Mouse (Mus musculus) kidney, postnatal 4 days (tissue): ENCODE results near the gene Macrod2.

Experiments used
- DNase-seq, 2 experiments: peaks; one replicate each; pipeline ENCODE4 v3.0.0; 2021; ENCODE audit warnings: mixed read lengths in 2 of 2

Gene Macrod2

DNA sequence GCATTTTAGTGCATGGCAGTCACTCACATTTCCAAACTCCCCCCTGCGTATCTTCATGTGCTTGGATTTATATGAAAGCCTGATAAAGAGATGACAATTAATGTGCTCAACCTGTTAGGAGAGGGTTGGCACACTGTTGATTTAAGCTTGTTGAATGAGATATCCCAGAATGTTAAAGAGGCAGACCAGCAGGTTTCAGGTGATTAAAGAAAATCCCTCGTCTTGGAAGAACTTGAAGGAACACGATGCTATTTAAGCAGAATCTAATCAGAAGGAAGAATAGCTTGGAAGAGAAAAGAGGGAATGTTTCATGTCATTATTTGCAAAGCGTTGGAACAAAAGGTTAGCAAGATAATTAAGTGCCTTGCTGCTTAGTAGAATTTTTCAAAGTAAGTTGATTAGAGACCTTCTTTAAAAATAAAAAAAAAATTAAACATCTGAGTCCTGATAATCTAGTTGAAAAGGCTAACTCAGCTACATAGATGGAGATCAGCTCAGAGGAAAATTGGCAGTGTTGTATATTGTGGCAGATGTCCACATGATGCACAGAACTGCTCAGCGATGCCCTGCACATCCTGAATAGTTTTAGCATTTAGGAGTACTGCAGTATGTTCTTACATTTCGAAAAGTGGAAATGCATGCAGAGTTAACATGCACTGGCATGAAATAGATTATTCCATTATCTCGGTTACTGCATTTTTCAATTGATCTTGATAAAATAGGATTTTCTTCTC lies 518.7 kb downstream of the Macrod2 start:
- no peak for DNase-seq

DNA sequence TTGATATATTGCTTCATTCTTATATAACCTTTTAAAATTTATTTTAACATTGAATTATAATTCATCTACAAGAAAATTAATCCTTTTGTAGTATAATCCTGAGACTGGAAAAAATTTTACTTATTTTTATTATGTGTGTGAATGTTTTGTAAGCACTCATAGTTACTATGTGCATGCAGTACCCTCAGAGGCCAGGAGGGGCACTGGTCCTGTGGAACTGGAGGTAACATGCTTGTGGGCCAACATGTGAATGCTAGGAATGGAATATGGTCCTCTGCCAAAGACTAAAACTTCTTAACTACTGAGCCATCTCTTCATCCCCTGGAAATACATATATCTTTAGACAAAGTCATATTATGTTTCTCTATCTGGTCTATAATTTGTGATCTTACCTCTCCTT lies 531.8 kb downstream of the Macrod2 start:
- peak; percentile 8 to 14 for DNase-seq

DNA sequence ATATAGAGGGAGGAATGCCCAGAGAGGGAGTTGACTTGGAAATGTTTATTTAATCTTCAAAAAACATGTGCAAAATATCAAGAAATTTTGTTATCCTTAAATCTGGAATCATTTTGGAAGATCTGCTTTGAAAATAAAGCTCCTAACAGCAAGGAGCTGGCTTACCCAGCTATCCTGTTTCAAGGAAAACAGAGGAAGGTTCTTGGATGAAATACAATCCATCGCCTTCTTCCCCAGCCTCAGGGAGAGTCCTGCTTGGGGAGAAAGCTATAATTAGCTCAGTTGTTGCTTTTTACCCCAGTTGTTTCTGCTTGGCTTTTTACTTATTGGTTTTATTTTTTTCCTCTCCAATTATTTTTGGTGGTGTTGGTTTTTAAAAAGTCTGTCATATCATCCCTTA lies 539.4 kb downstream of the Macrod2 start:
- no peak for DNase-seq

DNA sequence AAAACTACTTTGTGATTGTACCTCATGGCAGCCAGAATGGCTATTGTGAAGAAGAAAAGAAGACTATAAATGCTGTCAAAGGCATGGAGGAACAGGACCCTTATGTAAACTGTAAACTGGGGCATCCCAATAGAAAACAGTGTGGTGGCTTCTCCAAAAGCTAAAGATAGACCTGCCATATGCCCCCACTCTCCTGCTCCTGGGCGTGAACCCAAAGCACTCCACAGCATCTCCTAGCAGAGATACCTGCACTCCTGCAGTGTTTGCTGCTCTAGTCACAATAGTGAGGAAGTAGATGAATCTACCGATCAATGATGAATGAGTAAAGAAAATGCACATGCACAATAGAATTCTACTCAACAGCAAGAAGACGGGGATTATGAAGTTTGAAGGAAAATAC lies 554.4 kb downstream of the Macrod2 start:
- DNase-seq: no peak

DNA sequence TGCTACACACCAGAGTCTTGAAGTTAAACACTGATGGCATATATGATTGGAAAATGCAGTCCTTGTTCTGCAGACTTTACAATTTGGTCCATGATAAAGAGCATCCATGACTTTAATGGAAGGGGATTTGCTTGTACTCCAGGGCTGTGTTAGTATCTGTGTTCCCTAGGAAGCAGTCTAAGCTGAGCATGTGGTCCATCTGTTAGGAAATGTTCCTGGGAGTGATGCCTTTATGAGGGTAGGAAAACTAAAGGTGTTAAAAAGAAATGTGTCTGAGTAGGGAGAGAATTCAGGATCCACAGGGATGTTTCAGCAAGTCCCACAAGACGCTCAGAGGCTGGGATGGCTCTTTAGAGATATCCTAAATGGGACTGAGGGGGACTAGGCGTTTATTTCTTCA lies 564.1 kb downstream of the Macrod2 start:
- no peak for DNase-seq

DNA sequence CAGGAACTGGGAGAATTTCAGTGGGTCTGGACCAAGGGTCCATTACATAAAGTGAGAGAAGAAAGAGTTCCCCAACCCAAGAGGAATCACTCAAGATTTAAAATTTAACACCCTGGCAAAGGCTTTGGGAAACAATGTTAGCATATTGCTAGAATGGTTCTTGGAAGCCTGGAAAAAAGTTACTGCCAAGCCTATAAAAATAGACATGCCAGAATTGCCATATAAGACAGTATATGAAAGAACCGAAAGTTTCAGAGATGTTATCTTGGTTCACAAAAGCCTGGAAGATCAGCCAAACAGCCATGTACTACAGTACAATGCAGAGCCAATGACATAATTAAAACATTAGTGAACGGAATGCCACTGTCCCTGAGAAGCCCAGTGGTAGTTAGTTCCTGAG lies 575.1 kb downstream of the Macrod2 start:
- DNase-seq: no peak

DNA sequence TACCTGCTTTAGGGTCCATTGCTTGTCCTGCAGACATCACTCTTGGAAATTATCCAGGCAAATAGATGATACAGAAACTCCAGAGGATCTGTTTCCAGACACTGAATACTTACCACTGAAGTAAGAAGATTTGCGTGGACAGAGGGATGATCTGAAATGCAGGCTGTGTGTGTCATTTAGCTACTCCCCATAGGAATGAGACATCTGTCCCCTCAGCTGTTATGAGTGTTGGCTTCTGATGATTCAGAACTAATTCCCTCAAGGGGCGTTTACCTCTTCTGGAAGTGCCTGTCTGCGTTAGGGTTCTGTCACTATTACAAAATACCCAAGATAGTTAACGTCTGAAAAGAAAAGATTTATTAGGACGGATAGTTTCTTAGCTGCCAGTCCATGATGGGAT lies 576.7 kb downstream of the Macrod2 start:
- no peak for DNase-seq

DNA sequence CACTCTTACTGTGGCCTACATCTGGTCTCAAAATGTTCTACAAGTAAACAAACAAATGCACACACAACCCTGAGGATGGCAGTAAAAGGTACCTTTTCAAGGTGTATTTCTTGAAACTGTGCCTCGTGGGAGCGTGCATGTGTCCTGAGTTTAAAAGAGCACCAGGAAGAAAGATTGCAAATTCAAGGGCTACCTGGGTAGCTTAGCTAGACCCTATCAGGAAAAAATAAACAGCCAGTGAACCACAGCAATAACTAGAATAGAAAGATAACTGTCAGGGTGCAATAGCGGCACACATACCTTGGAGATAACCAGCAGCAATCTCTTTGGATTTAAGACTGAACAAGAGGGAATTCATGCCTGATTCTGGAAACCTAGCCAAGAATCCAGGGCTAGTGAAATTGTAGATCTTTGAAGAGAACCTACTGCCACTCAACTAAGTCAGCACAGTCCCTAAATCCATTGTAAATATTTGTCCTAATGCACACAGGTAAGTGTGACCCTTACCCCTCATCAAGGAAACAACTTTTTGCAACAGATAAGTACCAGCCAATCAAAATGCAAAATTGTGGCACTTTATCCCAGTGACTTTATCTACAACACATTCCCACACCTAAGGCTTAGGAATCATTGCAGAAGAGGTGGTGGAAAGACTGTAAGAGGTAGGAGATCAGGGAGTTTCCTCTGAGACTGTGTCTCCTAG lies 590.7 kb downstream of the Macrod2 start:
- no peak for DNase-seq

DNA sequence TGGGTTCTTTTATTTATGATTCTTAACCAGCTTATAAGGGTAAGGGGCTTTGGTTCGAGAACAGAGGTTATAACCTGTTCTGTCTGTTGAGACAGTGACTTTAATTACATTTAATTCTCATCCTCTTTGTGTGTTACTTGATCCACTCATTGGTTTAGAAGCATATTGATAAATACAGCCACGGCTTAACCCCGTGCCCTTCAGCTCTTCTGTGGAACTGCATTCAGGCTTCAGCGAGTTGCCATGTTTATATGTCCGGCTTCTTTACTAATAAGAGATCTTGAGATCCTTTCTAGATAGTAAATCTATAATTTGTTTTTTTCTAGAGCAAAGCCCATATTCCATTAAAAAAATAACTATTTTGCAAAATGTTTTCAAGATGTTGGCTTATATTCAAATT lies 608.7 kb downstream of the Macrod2 start:
- DNase-seq: no peak

DNA sequence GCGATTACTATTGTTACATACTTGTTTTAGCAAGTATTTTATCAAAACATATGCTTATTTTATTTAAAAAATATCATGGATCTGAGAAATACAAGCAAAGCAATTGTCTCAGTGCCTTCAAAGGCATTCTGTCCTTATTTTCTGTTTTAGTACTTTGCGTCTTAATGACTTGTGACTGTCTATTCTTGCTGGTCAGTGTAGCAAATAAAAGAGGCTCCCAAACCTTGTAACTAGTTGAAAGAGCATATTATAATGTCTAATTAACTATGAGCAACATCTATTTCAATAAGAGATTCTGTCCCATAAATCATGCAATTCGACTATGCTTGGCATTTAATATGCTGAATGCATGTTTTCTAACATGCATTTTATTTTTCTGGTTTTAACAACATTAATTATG lies 609.2 kb downstream of the Macrod2 start:
- DNase-seq: no peak

DNA sequence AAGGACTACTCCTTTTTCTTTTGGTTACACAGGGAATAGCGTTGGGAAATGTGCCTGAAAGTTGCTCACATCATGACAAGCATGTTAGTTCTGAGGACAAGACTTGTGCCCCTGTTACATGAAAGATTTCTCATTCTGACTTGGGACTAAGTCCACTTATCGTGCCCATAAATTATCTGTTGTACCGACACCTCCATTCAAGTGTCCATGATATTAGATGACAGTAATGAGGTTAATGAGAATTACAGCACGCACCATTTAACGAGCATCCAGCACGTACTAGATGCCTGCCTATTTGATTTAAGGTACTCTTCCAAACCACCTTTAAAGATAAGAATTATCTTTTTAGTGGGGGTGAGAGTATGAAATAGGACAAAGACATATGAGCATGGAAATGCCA lies 610.5 kb downstream of the Macrod2 start:
- DNase-seq: no peak

DNA sequence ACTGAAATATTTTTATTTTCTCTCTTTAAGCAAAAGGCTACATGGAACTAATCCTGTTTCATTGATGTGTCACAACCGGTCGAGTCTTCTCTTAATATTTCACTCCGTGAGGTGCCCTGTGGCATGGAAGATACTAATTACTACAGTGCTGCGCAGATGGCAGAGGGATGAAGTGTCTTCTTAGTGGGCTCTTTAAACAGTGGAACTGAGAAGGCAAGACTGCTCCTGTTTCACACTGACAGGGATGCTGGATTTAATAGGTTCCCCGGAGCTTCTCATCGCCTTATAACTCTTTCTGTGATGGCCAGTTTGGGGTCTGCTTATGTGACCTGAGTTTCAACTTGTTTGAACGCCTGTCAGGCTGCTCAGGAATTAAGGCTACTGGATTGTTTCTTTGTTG lies 612.6 kb downstream of the Macrod2 start:
- DNase-seq: no peak

DNA sequence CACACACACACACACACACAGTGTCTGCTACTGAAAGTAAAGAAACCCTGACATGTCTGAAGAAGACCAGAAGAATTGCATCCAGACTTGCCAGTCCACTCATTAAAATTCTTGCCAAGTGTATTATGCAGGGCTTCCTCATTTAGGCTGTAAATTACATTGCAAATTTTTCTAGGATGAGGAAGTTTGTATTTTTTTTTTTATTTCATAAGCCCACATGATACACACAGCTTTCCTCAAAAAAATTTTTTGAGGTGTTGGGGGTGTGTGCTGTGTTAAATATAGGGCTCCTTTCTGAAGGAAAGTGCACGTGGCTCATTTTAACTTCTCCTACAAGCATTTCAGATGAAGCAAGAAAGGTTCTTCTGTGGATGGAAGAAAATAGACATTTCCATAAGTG lies 613.3 kb downstream of the Macrod2 start:
- no peak for DNase-seq

DNA sequence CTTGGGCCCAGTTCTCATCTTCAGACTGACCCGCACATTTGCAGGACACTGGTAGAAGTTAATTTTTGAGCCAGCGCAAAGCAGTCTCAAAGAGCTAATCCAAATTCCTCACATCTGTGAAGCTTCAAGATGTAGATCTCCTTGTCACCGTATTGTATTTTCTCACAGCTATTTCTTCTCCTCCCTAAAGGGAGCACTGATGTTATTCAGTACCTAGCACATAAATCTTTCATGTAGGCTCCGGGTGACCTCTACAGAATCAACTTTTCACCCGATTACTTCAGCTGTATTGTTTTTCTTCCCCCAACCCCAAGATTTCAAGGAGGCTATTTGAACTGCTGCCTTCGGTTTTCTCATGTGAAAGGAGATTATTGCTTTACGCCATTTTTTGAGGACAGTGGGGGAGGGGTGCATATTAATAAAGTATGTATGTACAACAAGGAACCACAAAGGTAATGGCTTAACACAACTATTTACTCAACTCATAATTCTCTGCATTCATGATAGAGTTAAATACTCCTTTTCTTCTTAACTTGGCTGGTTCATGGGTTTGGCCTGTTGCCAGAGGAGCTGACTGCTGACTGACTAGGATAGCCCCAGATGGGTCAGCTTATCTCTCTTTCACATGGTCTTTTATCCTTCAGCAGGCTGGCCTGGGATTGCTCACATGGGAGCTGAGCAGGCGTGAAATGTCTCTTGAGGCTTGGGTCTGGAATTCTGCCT lies 618.5 kb downstream of the Macrod2 start:
- DNase-seq: peak; percentile 59 to 63

DNA sequence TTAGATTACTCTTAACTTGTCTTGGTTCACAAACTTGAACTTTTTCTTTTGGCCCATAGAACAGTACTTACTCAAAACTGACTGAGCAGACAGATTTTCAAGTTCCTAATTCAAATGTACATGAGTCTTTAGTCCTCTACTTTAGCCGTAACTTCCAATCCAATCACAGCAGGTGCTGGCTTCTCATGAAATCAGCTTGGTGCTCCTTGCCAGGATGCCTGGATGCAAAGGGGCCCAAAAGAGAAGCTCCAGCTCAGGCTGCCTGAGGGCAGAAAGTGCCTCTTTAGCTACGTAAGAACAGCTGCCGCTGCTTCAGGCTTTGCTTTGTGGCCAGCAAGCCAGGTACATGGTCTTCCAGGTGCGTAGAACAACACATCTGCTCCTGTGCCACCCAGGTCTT lies 627.9 kb downstream of the Macrod2 start:
- DNase-seq: no peak

DNA sequence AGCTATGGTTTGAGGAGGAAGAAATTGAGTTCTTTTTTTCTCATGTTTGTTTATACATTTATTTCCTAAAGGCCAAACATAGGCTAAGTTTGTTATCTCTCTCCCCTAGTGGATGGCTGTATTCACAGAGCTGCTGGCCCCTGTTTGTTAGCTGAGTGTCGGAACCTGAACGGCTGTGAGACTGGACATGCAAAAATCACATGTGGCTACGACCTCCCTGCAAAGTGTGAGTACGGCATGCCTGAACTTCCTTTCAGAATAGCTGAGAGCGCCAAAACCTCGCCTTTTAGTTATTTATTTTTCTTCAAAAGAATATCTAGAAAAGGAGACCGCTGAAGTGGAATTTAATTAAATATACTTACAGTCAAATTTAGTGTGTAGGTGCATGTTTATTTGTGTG lies 628.8 kb downstream of the Macrod2 start:
- DNase-seq: no peak

DNA sequence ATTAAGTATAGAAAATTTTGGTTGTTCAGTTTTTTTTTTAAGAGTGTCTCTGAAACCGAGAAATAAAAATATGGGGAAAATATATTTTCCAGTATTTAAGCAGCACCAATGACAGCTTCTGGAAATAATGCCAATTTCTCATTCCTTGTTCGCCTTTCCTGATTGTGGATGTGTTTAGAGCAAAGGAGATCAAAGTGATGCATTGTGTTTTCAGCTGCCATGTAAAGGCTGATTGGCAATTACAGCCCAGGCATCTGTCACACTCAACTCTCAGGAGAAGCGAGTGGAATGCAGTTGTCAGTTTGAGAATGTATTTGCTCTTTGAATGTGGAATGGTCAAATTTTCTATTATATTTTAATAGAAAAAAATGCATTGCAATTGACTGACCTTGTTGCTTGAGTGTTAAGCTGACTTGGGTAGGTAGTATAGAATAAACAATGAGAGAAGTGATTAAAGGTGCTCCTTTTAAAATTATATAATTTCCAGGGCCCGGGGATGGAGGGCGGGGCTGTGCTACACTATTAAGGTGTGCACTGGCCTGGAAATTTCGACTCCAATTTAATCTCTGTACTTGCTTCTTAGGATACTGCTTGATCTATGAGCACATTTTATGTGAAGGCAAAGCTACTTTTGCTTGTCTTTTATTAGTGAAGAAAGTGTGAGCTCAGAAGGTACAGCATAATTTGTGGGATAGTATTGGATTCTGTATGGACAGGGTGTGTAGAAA lies 629.4 kb downstream of the Macrod2 start:
- DNase-seq: no peak

DNA sequence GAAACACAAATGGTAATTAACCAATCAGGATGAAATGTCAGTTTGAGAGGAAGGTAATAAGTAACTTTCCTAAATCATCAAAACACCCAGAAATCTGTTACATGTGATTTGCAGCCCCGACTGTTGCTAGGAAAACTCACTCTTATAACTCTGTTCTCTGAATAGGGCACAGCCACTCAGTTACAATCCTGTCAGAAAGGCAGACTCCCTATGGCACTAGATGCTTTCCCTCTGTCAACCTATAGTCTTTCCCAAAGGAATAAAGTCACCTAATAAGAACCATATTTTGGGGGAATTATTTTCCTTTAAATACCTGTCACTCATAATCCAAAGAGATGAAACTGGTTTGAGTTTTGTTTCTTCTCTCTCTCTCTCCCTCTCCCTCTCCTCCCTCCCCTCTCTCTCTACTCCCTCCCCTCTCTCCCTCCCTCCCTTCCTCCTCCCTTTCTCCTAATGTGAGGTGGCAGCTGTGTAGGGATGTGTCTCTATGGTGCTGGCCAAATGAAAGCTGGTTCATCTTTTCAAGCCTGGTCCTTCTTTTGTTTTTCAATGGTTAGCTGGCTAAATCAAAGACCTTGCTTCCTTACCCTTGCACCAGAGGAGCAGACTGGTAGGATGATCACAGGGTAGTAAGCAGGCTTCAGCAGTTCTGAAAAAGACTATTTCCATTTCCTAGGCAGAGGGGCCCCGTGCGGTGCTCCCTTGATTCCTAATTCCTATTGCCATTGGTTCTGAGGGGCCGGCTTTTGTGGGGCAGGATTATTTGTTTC lies 661.8 kb downstream of the Macrod2 start:
- DNase-seq: no peak

DNA sequence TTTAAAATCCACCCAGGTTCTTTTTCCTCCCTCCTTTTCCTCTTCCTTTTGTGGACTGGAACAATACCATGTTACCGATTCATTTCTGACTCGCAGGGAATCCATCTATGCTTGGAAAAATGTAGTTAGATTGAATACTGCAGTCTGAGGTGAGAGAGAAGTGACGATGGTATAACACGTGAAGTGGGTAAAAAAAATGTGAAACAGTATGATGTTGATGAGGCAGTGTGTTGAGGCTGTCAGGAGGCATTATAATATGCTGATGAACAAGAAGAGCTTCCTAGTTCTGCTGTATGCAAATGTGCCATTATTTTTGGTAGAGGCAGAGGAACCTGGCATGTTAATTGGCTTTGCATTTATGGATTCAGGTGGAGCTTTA lies 662.3 kb downstream of the Macrod2 start:
- no peak for DNase-seq

DNA sequence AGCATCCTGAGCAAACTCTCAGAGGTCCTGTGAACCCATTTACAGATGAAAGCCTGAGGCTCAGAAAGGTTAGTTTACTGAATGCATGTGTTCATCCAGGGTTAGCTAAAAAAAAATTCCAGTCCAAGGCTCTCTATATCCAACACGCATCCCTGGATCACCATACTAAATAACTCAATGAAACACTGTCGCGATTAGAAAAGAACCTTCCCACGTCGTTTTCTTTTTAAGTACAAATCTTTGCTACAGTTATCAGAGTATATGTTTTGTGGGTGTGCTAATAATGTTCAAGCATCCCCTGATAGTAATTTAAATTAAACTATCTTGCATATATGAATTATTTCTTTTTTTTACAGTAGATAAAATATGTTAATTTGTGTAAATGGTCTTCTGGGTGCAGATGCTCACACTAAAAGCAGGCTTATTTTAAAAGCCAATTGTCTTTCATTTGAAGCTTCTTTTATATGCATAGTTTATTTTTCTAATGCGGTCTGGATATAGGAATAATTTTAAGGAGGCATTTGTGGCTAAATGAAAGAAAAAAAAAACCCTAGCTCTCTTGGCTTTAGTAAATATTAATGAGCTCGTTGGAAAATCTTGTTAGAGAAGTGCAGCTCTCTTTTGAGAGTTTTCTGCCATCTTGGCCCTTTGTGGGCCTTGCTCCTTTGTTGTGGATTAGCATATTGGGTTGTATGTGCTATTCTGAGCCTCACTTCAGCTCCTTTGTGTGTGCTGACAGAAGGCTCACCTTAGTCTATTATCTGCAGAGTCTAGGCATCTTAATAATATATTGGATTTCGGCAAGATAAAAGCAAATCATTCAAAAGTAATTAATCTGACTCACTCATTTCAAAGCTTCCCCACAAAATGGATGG lies 679.1 kb downstream of the Macrod2 start:
- DNase-seq: no peak

DNA sequence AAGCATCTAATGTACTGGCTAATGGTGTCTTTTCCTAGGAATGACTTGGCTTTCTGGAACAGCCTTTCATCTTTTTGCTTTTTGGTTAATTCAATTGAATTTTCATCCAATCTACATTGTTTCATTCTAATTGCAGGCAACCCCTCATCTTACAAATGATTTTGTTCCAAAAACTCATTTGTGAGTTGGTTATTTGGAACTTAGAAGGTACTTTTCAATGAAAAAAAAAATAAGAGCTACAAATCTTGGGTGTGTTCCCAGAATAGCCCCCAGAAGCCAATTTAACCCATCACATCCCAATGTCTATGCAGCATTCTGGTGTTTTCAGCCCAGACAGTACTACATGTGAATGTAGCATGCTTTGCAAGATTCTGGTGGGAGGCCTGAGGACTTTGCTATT lies 683.1 kb downstream of the Macrod2 start:
- no peak for DNase-seq

DNA sequence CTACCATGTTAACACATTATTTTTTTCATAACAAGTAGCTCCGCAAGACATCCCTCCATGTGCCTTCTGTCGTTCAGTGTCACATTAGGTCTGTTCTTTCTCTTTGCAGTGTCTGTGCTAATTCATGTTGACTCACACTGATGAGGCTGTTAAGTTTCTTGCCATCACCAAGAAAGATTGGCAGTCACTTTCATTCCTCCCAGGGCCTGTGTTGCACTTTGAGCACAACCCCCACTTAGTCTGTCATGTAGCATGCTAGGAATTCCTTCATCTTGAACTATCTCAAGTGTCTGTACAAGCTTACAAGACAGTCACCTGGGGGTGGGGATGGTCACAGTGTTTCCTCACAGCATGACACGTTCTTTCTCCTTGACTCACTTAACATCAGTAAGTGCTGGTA lies 696.2 kb downstream of the Macrod2 start:
- no peak for DNase-seq
